In the genomic region with DNA sequence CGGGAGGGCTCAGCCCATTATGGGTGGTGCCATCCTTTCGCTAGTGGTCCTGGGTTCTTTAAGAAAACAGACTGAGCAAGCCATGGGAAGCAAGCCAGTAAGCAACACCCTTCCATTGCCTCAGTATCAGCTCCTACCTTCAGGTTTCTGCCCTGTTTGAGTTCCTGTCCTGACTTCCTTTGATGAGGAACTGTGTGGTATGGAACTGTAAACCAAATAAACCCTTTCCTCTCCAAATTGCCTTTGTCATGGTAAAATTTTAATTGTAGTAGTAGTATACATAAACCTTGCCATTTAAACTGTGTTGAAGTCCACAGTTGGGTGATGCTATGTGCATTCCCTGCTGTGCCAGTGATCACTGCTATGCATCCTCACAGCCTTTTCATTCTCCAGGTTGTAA, we compare ENCODE assay signal across 8 mouse cellular contexts. TPM values are rescaled to one million over a fixed set of nuclear protein-coding genes. Genes with fewer than 3 reads are reported as not detected.
A peak's percentile ranks its signal among the peaks of the same experiment; 100 is the strongest.
DNase-seq lines count a peak whose midpoint lies in the region; ATAC-seq lines count a peak whose summit lies in the region.

No protein-coding gene starts in this region.

- no peak overlapping the region for H3K4me3 ChIP-seq in liver, embryonic 11.5 days (ENCODE audit: low read depth, low read length)
- H3K4me3 ChIP-seq in intestine, embryonic 14.5 days (ENCODE audit: low read depth, low read length), result 0 out of 2 replicates have a peak overlapping the region, but pooled peaks have one; percentile 89
- no peak overlapping the region for H3K4me3 ChIP-seq in neural tube, embryonic 14.5 days (ENCODE audit: low read depth, low read length)

- no peak overlapping the region for H3K27ac ChIP-seq in liver, embryonic 11.5 days (ENCODE audit: low read depth, low read length)
- no peak overlapping the region for H3K27ac ChIP-seq in intestine, embryonic 14.5 days (ENCODE audit: low read depth)
- H3K27ac ChIP-seq in neural tube, embryonic 14.5 days (ENCODE audit: low read depth, low read length), result no peak overlapping the region

- intact Hi-C loops in left cerebral cortex, postnatal 36 days (cut with DNase I), result no loop called here

- peak overlapping the region; percentile 94 for H3K4me2 ChIP-seq in liver, embryonic 11.5 days
- H3K4me2 ChIP-seq in intestine, embryonic 14.5 days (ENCODE audit: low read length), result peak overlapping the region; percentile 91; the same call in 1 of the 2 replicates
- H3K4me2 ChIP-seq in neural tube, embryonic 14.5 days (ENCODE audit: low read depth, low read length), result peak overlapping the region; percentile 73; the same call in 1 of the 2 replicates

- H3K4me1 ChIP-seq in liver, embryonic 11.5 days (replicated peaks; ENCODE audit: control insufficient read depth, insufficient read depth, low read length), result peaks cover 31% of the 10 kb centered on the region
- peaks cover 36% of the 10 kb centered on the region for H3K4me1 ChIP-seq in intestine, embryonic 14.5 days (replicated peaks; ENCODE audit: control insufficient read depth, insufficient read depth, low read length)
- H3K4me1 ChIP-seq in neural tube, embryonic 14.5 days (ENCODE audit: control insufficient read depth, insufficient read depth, low read length), result peaks cover 23% of the 10 kb centered on the region

- ATAC-seq in liver, embryonic 11.5 days (replicated peaks; ENCODE audit: low FRiP score), result no peak
- no peak for ATAC-seq in intestine, embryonic 14.5 days (replicated peaks; ENCODE audit: low FRiP score, low TSS enrichment, low read depth)
- no peak for ATAC-seq in neural tube, embryonic 14.5 days (ENCODE audit: low read depth)

- no peaks in the 10 kb centered on the region for H3K27me3 ChIP-seq in liver, embryonic 11.5 days (replicated peaks; ENCODE audit: control insufficient read depth, insufficient read depth, low read length)
- no peaks in the 10 kb centered on the region for H3K27me3 ChIP-seq in intestine, embryonic 14.5 days (replicated peaks; ENCODE audit: control insufficient read depth, insufficient read depth, low read length)
- no peaks in the 10 kb centered on the region for H3K27me3 ChIP-seq in neural tube, embryonic 14.5 days (ENCODE audit: control insufficient read depth, insufficient read depth, low read length)

- DNase-seq in cerebellum, adult 9-10 months, result peak; percentile 56
- no peak for DNase-seq in cerebellum, postnatal 4 days (ENCODE audit: low spot score in 2 of 2)
- no peak for DNase-seq in liver, embryonic 11.5 days (ENCODE audit: low spot score)
- DNase-seq in liver, result no peak
- no peak for DNase-seq in intestine, embryonic 14.5 days (ENCODE audit: low spot score)
- DNase-seq in left cerebral cortex, postnatal 36 days (ENCODE audit: low spot score in 2 of 2), result no peak
- no peak for DNase-seq in kidney, adult 18-20 months

- H3K9me3 ChIP-seq in liver, embryonic 11.5 days (ENCODE audit: control insufficient read depth, low read length), result no peaks in the 10 kb centered on the region
- no peaks in the 10 kb centered on the region for H3K9me3 ChIP-seq in intestine, embryonic 14.5 days (ENCODE audit: control insufficient read depth, low read length)
- no peaks in the 10 kb centered on the region for H3K9me3 ChIP-seq in neural tube, embryonic 14.5 days (ENCODE audit: control insufficient read depth, low read length)

- no peaks in the 10 kb centered on the region for H3K36me3 ChIP-seq in liver, embryonic 11.5 days (ENCODE audit: control insufficient read depth, insufficient read depth, low read length)
- H3K36me3 ChIP-seq in intestine, embryonic 14.5 days (ENCODE audit: control insufficient read depth, insufficient read depth, low read length), result no peaks in the 10 kb centered on the region
- H3K36me3 ChIP-seq in neural tube, embryonic 14.5 days (ENCODE audit: control insufficient read depth, insufficient read depth, low read length), result no peaks in the 10 kb centered on the region

- no peak overlapping the region for H3K9ac ChIP-seq in liver, embryonic 11.5 days (ENCODE audit: low read depth, low read length)
- no peak overlapping the region for H3K9ac ChIP-seq in intestine, embryonic 14.5 days (ENCODE audit: low read length)
- H3K9ac ChIP-seq in neural tube, embryonic 14.5 days (replicated peaks; ENCODE audit: low read depth, low read length), result no peak overlapping the region

- 60% methylated on average over 2 of the region's 2 CpGs for WGBS in liver, embryonic 11.5 days
- 81% methylated on average over 2 of the region's 2 CpGs for WGBS in intestine, embryonic 14.5 days
- WGBS in neural tube, embryonic 14.5 days, result 69% methylated on average over 2 of the region's 2 CpGs

RNA-seq across cellular contexts. Expression of gene Rock2, which starts 2.5 kb away (rescaled TPM):
- 11.7 and 14.4 TPM in 2 replicates for polyA plus RNA-seq in liver, embryonic 11.5 days (2014; fragmentation: Nextera tagmentation; extraction: Ambion mirVana)
- 20.1 and 20.7 TPM in 2 replicates for polyA plus RNA-seq in intestine, embryonic 14.5 days (2014; fragmentation: Nextera tagmentation; extraction: Ambion mirVana)
- polyA plus RNA-seq in neural tube, embryonic 14.5 days (2014; fragmentation: Nextera tagmentation; extraction: Ambion mirVana), result 17.9 and 20.3 TPM in 2 replicates
- total RNA-seq in left cerebral cortex, postnatal 36 days (2021), result 100 to 1,000 TPM; 122 to 152 TPM
